Mouse (Mus musculus) heart, adult 2 months (tissue): Measurements from ENCODE around the gene Sorcs2.

Experiments
- CTCF ChIP-seq: fragments of 200-600 bp; IDR thresholded peaks from 2 replicates; pipeline ENCODE4 v1.8.1; 2022; ENCODE audit warnings: antibody characterized with exemption, mild to moderate bottlenecking, moderate library complexity
- POLR2A ChIP-seq: fragments of 200-500 bp; IDR thresholded peaks from 2 replicates; pipeline ENCODE4 v1.6.1; 2011; ENCODE audit warnings: mild to moderate bottlenecking, low read depth, low read length, control low read depth; ENCODE audit not compliant: insufficient read depth

DNA sequence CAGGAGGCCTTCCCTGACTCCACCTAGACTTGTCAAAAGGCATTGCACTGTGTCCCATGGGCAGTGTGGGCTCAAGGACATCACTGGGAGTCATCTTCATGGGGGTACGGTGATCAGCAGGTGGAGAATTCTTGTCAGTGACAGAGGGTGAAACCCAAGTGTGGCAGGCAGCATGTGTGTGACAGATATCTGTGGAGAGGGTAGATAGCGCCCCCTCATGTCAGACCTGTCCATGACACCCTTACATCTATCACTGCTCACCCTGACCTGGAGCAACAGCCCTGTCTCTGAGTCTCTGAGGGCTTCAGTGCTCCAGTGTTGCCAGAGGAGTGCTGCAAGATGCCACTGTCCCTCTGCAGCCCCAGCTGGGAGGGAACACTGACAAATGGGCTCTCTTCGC is 343.4 kb downstream of the Sorcs2 start:
- TF ChIP-seq CTCF (0 out of 2 replicates have a peak, but pooled peaks have one; percentile 15), POLR2A (no peak)
